Mouse (Mus musculus): ENCODE results near the gene Zfyve1. TPM values are rescaled to one million over a fixed set of nuclear protein-coding genes. Genes with fewer than 3 reads are reported as not detected.

Zfyve1 gene
- polyA plus RNA-seq, 1 experiment, result 39.1 TPM

GRCm38 (mm10) chr12:83513185-83513584 lies 83.8 kb downstream of the Zfyve1 start:
- Histone ChIP-seq H3K4me3 (replicated peaks; ENCODE audit: extremely low read depth, low read depth, low read length) (no peak overlapping the region), H3K4me1 (ENCODE audit: control insufficient read depth, insufficient read depth, low read length) (no peaks in the 10 kb centered on the region)
- TF ChIP-seq POLR2A (IDR thresholded peaks at IDR 0.05; ENCODE audit: borderline replicate concordance, extremely low read depth, low read depth, low read length) (no peak), CTCF (IDR thresholded peaks at IDR 0.05; ENCODE audit: insufficient read depth, low read length) (no peak)
- no peak for DNase-seq
- 12% methylated on average over 5 of the region's 5 CpGs for WGBS

GRCm38 (mm10) chr12:83512783-83513182 lies 84.2 kb downstream of the Zfyve1 start:
- no peaks in the 10 kb centered on the region for H3K4me1 ChIP-seq (ENCODE audit: control insufficient read depth, insufficient read depth, low read length)
- WGBS, result 24% methylated on average over 4 of the region's 4 CpGs
- no peak overlapping the region for H3K4me3 ChIP-seq (replicated peaks; ENCODE audit: extremely low read depth, low read depth, low read length)
- no peak for DNase-seq
- TF ChIP-seq POLR2A (IDR thresholded peaks at IDR 0.05; ENCODE audit: borderline replicate concordance, extremely low read depth, low read depth, low read length) (no peak), CTCF (IDR thresholded peaks at IDR 0.05; ENCODE audit: insufficient read depth, low read length) (no peak)

GRCm38 (mm10) chr12:83510586-83510985 lies 86.4 kb downstream of the Zfyve1 start:
- Histone ChIP-seq H3K4me3 (replicated peaks; ENCODE audit: extremely low read depth, low read depth, low read length) (no peak overlapping the region), H3K4me1 (ENCODE audit: control insufficient read depth, insufficient read depth, low read length) (no peaks in the 10 kb centered on the region)
- no peak for TF ChIP-seq CTCF (IDR thresholded peaks at IDR 0.05; ENCODE audit: insufficient read depth, low read length)
- TF ChIP-seq POLR2A (IDR thresholded peaks at IDR 0.05; ENCODE audit: borderline replicate concordance, extremely low read depth, low read depth, low read length), result no peak
- DNase-seq, result no peak
- 83% methylated on average over 5 of the region's 5 CpGs for WGBS

GRCm38 (mm10) chr12:83506543-83506942 lies 90.5 kb downstream of the Zfyve1 start:
- no peak overlapping the region for H3K4me3 ChIP-seq (replicated peaks; ENCODE audit: extremely low read depth, low read depth, low read length)
- WGBS, result 72% methylated on average over 10 of the region's 10 CpGs
- no peaks in the 10 kb centered on the region for H3K4me1 ChIP-seq (ENCODE audit: control insufficient read depth, insufficient read depth, low read length)
- no peak for DNase-seq
- TF ChIP-seq POLR2A (IDR thresholded peaks at IDR 0.05; ENCODE audit: borderline replicate concordance, extremely low read depth, low read depth, low read length) (no peak), CTCF (IDR thresholded peaks at IDR 0.05; ENCODE audit: insufficient read depth, low read length) (no peak)

GRCm38 (mm10) chr12:83502190-83502589 lies 94.8 kb downstream of the Zfyve1 start:
- DNase-seq, result peak; percentile 38
- TF ChIP-seq POLR2A (IDR thresholded peaks at IDR 0.05; ENCODE audit: borderline replicate concordance, extremely low read depth, low read depth, low read length), result no peak
- TF ChIP-seq CTCF (IDR thresholded peaks at IDR 0.05; ENCODE audit: insufficient read depth, low read length), result peak; percentile 58
- H3K4me3 ChIP-seq (replicated peaks; ENCODE audit: extremely low read depth, low read depth, low read length), result no peak overlapping the region
- no peaks in the 10 kb centered on the region for H3K4me1 ChIP-seq (ENCODE audit: control insufficient read depth, insufficient read depth, low read length)
- WGBS, result 4% methylated on average over 9 of the region's 9 CpGs

- TF ChIP-seq POLR2A (IDR thresholded peaks at IDR 0.05; ENCODE audit: borderline replicate concordance, extremely low read depth, low read depth, low read length) (no peak), CTCF (IDR thresholded peaks at IDR 0.05; ENCODE audit: insufficient read depth, low read length) (no peak)
- H3K4me3 ChIP-seq (replicated peaks; ENCODE audit: extremely low read depth, low read depth, low read length), result no peak overlapping the region
- 69% methylated on average over 5 of the region's 5 CpGs for WGBS
- DNase-seq, result no peak
- H3K4me1 ChIP-seq (ENCODE audit: control insufficient read depth, insufficient read depth, low read length), result no peaks in the 10 kb centered on the region
These were observed 97.8 kb downstream of the Zfyve1 start for GRCm38 (mm10) chr12:83499256-83499655.

GRCm38 (mm10) chr12:83497959-83498358 lies 99.1 kb downstream of the Zfyve1 start:
- Histone ChIP-seq H3K4me3 (replicated peaks; ENCODE audit: extremely low read depth, low read depth, low read length) (no peak overlapping the region), H3K4me1 (ENCODE audit: control insufficient read depth, insufficient read depth, low read length) (no peaks in the 10 kb centered on the region)
- no peak for DNase-seq
- 85% methylated on average over 3 of the region's 3 CpGs for WGBS
- no peak for TF ChIP-seq CTCF (IDR thresholded peaks at IDR 0.05; ENCODE audit: insufficient read depth, low read length)
- no peak for TF ChIP-seq POLR2A (IDR thresholded peaks at IDR 0.05; ENCODE audit: borderline replicate concordance, extremely low read depth, low read depth, low read length)

GRCm38 (mm10) chr12:83496736-83497135 lies 100.3 kb downstream of the Zfyve1 start:
- TF ChIP-seq POLR2A (IDR thresholded peaks at IDR 0.05; ENCODE audit: borderline replicate concordance, extremely low read depth, low read depth, low read length) (no peak), CTCF (IDR thresholded peaks at IDR 0.05; ENCODE audit: insufficient read depth, low read length) (no peak)
- WGBS, result 87% methylated on average over 6 of the region's 6 CpGs
- H3K4me3 ChIP-seq (replicated peaks; ENCODE audit: extremely low read depth, low read depth, low read length), result no peak overlapping the region
- no peaks in the 10 kb centered on the region for H3K4me1 ChIP-seq (ENCODE audit: control insufficient read depth, insufficient read depth, low read length)
- DNase-seq, result no peak

Other genes with a start within 250 kb of the Zfyve1 start
- 0.69 and 1.2 TPM in 2 replicates for gene Dpf3, start 109.5 kb downstream of the Zfyve1 start, polyA plus RNA-seq (2012; rRNA removed)
- gene Dcaf4, start 76.8 kb downstream of the Zfyve1 start, polyA plus RNA-seq (2012; rRNA removed), result 10.1 and 19.5 TPM in 2 replicates
- 22.3 and 32.3 TPM in 2 replicates for gene Rbm25, start 34.0 kb upstream of the Zfyve1 start, polyA plus RNA-seq (2012; rRNA removed)
- 18.2 and 27.3 TPM in 2 replicates for gene Psen1, start 90.9 kb upstream of the Zfyve1 start, polyA plus RNA-seq (2012; rRNA removed)
- 1.8 and 2.0 TPM in 2 replicates for gene Papln, start 166.4 kb upstream of the Zfyve1 start, polyA plus RNA-seq (2012; rRNA removed)

All from lung, adult 2 months (tissue).